Mouse (Mus musculus) spleen, adult 2 months (tissue): ENCODE data around the gene Suclg1. TPM values are rescaled to one million over a fixed set of nuclear protein-coding genes. Genes with fewer than 3 reads are reported as not detected.

ENCODE experiments used
- DNase-seq, 2 experiments: peaks; one replicate each; pipeline versions ENCODE4 v3.0.0 to v3.0.0-alpha.2; 2012 to 2021; ENCODE audit warnings: low spot score in 2 of 2, low read depth in 1 of 2
- H3K27ac ChIP-seq: fragments of 200-500 bp; 2 replicates; pipeline ENCODE4 v1.5.1; 2012; ENCODE audit warnings: low read length, inconsistent platforms; ENCODE audit not compliant: insufficient read depth
- H3K27me3 ChIP-seq: fragments of 200-500 bp; 2 replicates; pipeline ENCODE4 v1.6.1; 2012; ENCODE audit warnings: mild to moderate bottlenecking, moderate library complexity, low read length, inconsistent platforms; ENCODE audit not compliant: control insufficient read depth, insufficient read depth
- H3K36me3 ChIP-seq: fragments of 200-500 bp; 2 replicates; pipeline ENCODE4 v1.6.1; 2012; ENCODE audit warnings: mild to moderate bottlenecking, low read length, inconsistent platforms; ENCODE audit not compliant: control insufficient read depth, insufficient read depth
- H3K4me1 ChIP-seq: fragments of 200-500 bp; 2 replicates; pipeline ENCODE4 v1.6.1; 2011; ENCODE audit warnings: inconsistent platforms; ENCODE audit not compliant: control insufficient read depth, insufficient read depth, insufficient read length
- H3K4me3 ChIP-seq: fragments of 200-500 bp; 2 replicates; pipeline ENCODE4 v1.5.1; 2011; ENCODE audit warnings: mild to moderate bottlenecking, inconsistent platforms; ENCODE audit not compliant: insufficient read depth, insufficient read length; ENCODE audit errors: extremely low read depth
- CTCF ChIP-seq: fragments of 200-500 bp; IDR thresholded peaks from 2 replicates; pipeline ENCODE4 v1.5.1; 2011; ENCODE audit warnings: mild to moderate bottlenecking, inconsistent platforms; ENCODE audit not compliant: insufficient read depth, insufficient read length, insufficient replicate concordance; ENCODE audit errors: extremely low read depth
- POLR2A ChIP-seq: fragments of 200-500 bp; IDR thresholded peaks from 2 replicates; pipeline ENCODE4 v1.6.1; 2011; ENCODE audit warnings: low read depth, low read length, inconsistent platforms
- WGBS: fragments of 180-500 bp; shearing (Covaris S2); methylation state at CpG from one replicate; pipeline ENCODE4 v1.1.7; 2018; 5-methylcytosine and 5-hydroxymethylcytosine counted together
- polyA plus RNA-seq: library from polyadenylated mRNA; depleted of rRNA; stranded (reverse); fragments of >200 nt; gene quantifications from 2 replicates; pipeline ENCODE4 v1.2.3, GENCODE M21; 2012

Gene Suclg1
- polyA plus RNA-seq, 1 experiment: 19.0 TPM

GRCm38 (mm10) chr6:73260110-73260509, 11.9 kb downstream of the Suclg1 start:
- DNase-seq: no peak
- no peak overlapping the region for H3K4me3 ChIP-seq
- H3K4me1 ChIP-seq: peaks cover 3% of the 10 kb centered on the region; the same call in 1 of the 2 replicates
- 95% methylated on average over 6 of the region's 6 CpGs for WGBS
- H3K27me3 ChIP-seq: no peaks in the 10 kb centered on the region
- TF ChIP-seq POLR2A (no peak), CTCF (no peak)
- H3K36me3 ChIP-seq: peaks cover 38% of the 10 kb centered on the region
- no peak overlapping the region for H3K27ac ChIP-seq

GRCm38 (mm10) chr6:73264801-73265200, 16.6 kb downstream of the Suclg1 start:
- Histone ChIP-seq H3K27me3 (no peaks in the 10 kb centered on the region), H3K36me3 (peaks cover 42% of the 10 kb centered on the region), H3K4me3 (no peak overlapping the region), H3K4me1 (no peaks in the 10 kb centered on the region), H3K27ac (no peak overlapping the region)
- 82% methylated on average over 2 of the region's 2 CpGs for WGBS
- TF ChIP-seq POLR2A: no peak
- TF ChIP-seq CTCF: no peak
- no peak for DNase-seq

GRCm38 (mm10) chr6:73267738-73268311, 19.6 kb downstream of the Suclg1 start:
- Histone ChIP-seq H3K27ac (no peak overlapping the region), H3K4me1 (no peaks in the 10 kb centered on the region), H3K27me3 (no peaks in the 10 kb centered on the region), H3K36me3 (peaks cover 48% of the 10 kb centered on the region), H3K4me3 (no peak overlapping the region)
- TF ChIP-seq POLR2A: no peak
- no peak for TF ChIP-seq CTCF
- no peak for DNase-seq
- 88% methylated on average over 8 of the region's 8 CpGs for WGBS

GRCm38 (mm10) chr6:73269374-73269773, 21.2 kb downstream of the Suclg1 start:
- DNase-seq: no peak
- WGBS: 98% methylated on average over 3 of the region's 3 CpGs
- Histone ChIP-seq H3K4me1 (no peaks in the 10 kb centered on the region), H3K27me3 (no peaks in the 10 kb centered on the region), H3K27ac (no peak overlapping the region), H3K36me3 (peaks cover 50% of the 10 kb centered on the region), H3K4me3 (no peak overlapping the region)
- TF ChIP-seq CTCF (no peak), POLR2A (no peak)

GRCm38 (mm10) chr6:73271546-73272091, 23.4 kb downstream of the Suclg1 start:
- 87% methylated on average over 3 of the region's 3 CpGs for WGBS
- DNase-seq: no peak
- H3K4me3 ChIP-seq: no peak overlapping the region
- H3K27ac ChIP-seq: no peak overlapping the region
- H3K27me3 ChIP-seq: no peaks in the 10 kb centered on the region
- H3K4me1 ChIP-seq: no peaks in the 10 kb centered on the region
- no peak for TF ChIP-seq CTCF
- no peak for TF ChIP-seq POLR2A
- peaks cover 54% of the 10 kb centered on the region for H3K36me3 ChIP-seq

- 93% methylated on average over 5 of the region's 5 CpGs for whole genome bisulfite sequencing
- Histone ChIP-seq H3K4me1 (no peaks in the 10 kb centered on the region), H3K27me3 (no peaks in the 10 kb centered on the region), H3K36me3 (peaks cover 48% of the 10 kb centered on the region), H3K27ac (no peak overlapping the region), H3K4me3 (no peak overlapping the region)
- no peak for TF ChIP-seq CTCF
- TF ChIP-seq POLR2A: no peak
- no peak for DNase-seq
These were observed 26.8 kb downstream of the Suclg1 start for GRCm38 (mm10) chr6:73275002-73275401.

GRCm38 (mm10) chr6:73279681-73280080, 31.5 kb downstream of the Suclg1 start:
- TF ChIP-seq CTCF (no peak), POLR2A (no peak)
- Histone ChIP-seq H3K36me3 (peaks cover 17% of the 10 kb centered on the region), H3K27ac (no peak overlapping the region), H3K27me3 (no peaks in the 10 kb centered on the region), H3K4me1 (no peaks in the 10 kb centered on the region), H3K4me3 (no peak overlapping the region)
- 47% methylated on average over 8 of the region's 8 CpGs for WGBS
- peak in 1 of 2 experiments; percentile 11 for DNase-seq
